ENCODE assay signal across 14 mouse cellular contexts in genomic region chr17:80688701-80689100, GRCm38 (mm10).
"Had no signal": no experiment of that assay in that cellular context is flagged by ENCODE, and none has a peak within 500 bp of the region (broad histone marks: within the 10 kb centered on the region; RNA-seq: fewer than 3 reads in every experiment).

No protein-coding gene starts in this region.

- H3K9ac ChIP-seq: limb, embryonic 12.5 days; liver, embryonic 13.5 days; liver, postnatal 0 days; neural tube, embryonic 13.5 days had no signal

- H3K4me1 ChIP-seq: liver, embryonic 13.5 days had no signal

- DNase-seq: kidney, adult 18-20 months; kidney, postnatal 10 days; kidney, postnatal 4 days; liver; liver, embryonic 13.5 days; liver, postnatal 0 days; lung, postnatal 36 days; thymus, postnatal 36 days had no signal

- H3K9me3 ChIP-seq: limb, embryonic 12.5 days; liver, embryonic 13.5 days; midbrain, embryonic 10.5 days; neural tube, embryonic 13.5 days had no signal

- H3K4me3 ChIP-seq: layer of hippocampus, adult 2 months; limb, embryonic 12.5 days; liver, embryonic 13.5 days; midbrain, embryonic 10.5 days; neural tube, embryonic 13.5 days had no signal

- H3K36me3 ChIP-seq: liver, embryonic 13.5 days; midbrain, embryonic 10.5 days; neural tube, embryonic 13.5 days had no signal

- H3K27ac ChIP-seq: layer of hippocampus, adult 2 months; limb, embryonic 12.5 days; liver, embryonic 13.5 days; midbrain, embryonic 10.5 days; neural tube, embryonic 13.5 days; stomach, postnatal 0 days had no signal

- ATAC-seq: liver, postnatal 0 days; lung, postnatal 0 days had no signal

- H3K4me2 ChIP-seq: limb, embryonic 12.5 days; liver, embryonic 13.5 days; neural tube, embryonic 13.5 days had no signal

- H3K27me3 ChIP-seq: limb, embryonic 12.5 days; liver, embryonic 13.5 days; neural tube, embryonic 13.5 days had no signal
